Mouse (Mus musculus) CH12F3 (cell line): ENCODE measurements around the gene 1700001F09Rik.
"Not testable (repeated sequence)": the region's sequence is repeated elsewhere in the genome, so short reads cannot be mapped to it uniquely, and the experiment has no call there.

ENCODE experiments used
- in situ Hi-C: fragments of 300-500 bp; cut with MboI; formaldehyde crosslinking; loops from 2 replicates; pipeline ENCODE4 v1.14.3; 2020; ENCODE audit warnings: low sequenced_read_pairs

Gene 1700001F09Rik

GRCm38 (mm10) chr14:43347711-43348110, at the start of gene 1700001F09Rik:
TSS of gene 1700001F09Rik (minus strand) at chr14:43347811.
- in situ Hi-C loops, result not testable (repeated sequence)

GRCm38 (mm10) chr14:43361713-43362112, 14.1 kb upstream of the 1700001F09Rik start:
- in situ Hi-C loops, result not testable (repeated sequence)

- in situ Hi-C loops, result not testable (repeated sequence)
Measured at GRCm38 (mm10) chr14:43359246-43359645, 11.6 kb upstream of the 1700001F09Rik start.

DNA sequence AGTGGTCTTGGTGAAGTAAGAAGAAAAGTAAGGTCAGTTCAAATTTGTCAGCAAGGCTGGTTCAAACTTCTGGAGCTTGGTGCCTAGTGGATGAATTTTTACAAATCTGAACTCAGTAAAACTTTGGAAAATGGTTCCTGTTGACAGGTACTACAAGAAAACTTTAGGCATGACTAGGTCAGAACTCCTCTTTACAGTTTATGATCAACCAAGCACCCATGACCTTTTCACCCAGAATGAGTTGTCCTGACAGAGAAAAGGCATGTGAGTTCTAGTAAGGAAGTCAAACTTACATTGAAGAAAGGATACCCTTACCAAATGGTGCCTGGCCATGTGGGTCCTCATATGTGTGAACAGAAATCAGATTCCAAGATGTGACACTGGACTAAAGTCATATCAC, 9.9 kb upstream of the 1700001F09Rik start:
- in situ Hi-C loops, result not testable (repeated sequence)

DNA sequence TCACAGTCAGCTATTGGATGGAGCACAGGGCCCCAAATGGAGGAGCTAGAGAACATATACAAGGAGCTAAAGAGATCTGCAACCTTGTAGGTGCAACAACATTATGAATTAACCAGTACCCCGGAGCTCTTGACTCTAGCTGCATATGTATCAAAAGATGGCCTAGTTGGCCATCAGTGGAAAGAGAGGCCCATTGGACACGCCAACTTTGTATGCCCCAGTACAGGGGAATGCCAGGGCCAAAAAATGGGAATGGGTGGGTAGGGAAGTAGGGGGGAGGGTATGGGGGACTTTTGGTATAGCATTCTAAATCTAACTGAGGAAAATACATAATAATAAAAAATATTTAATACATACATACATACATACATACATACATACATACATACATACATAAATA, 5.3 kb upstream of the 1700001F09Rik start:
- in situ Hi-C loops, result not testable (repeated sequence)

GRCm38 (mm10) chr14:43337646-43338045, 10.0 kb downstream of the 1700001F09Rik start:
- in situ Hi-C loops, result not testable (repeated sequence)

- in situ Hi-C loops, result not testable (repeated sequence)
Measured at GRCm38 (mm10) chr14:43331362-43331880, 16.2 kb downstream of the 1700001F09Rik start.

DNA sequence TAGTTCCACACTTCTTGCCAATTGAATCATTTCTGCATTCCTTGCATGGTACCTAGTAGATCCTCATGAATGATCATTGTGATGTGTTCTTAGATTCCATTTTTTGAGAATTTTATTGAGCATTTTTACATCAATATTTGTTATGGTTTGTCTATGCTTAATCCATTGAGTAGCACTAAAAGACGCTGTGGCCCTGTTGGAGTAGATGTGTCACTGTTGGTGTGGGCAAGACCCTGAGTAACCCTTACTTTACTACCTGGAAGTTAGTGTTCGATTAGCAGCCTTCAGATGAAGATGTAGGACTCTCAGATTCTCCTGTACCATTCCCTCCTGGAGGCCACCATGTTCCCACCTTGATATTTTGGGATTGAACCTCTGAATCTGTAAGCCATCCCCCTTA, 19.0 kb downstream of the 1700001F09Rik start:
- in situ Hi-C loops, result not testable (repeated sequence)

- in situ Hi-C loops, result not testable (repeated sequence)
Measured at GRCm38 (mm10) chr14:43319516-43319915, 28.1 kb downstream of the 1700001F09Rik start.

- in situ Hi-C loops, result not testable (repeated sequence)
Measured at GRCm38 (mm10) chr14:43293503-43293902, 54.1 kb downstream of the 1700001F09Rik start, which contains the start of gene Gm8127. TSS of gene Gm8127 (minus strand) at chr14:43293832.
